37 mouse cellular contexts compared by ENCODE assay signal in genomic region chr3:132677494-132677893, GRCm38 (mm10). TPM values are rescaled to one million over a fixed set of nuclear protein-coding genes. Genes with fewer than 3 reads are reported as not detected.
"Had no signal": no experiment of that assay in that cellular context is flagged by ENCODE, and none has a peak within 500 bp of the region (broad histone marks: within the 10 kb centered on the region; RNA-seq: fewer than 3 reads in every experiment).

No protein-coding gene starts in this region.

- DNase-seq: forebrain, postnatal 0 days; gastrocnemius, postnatal 14 days; gastrocnemius, postnatal 36 days; heart, adult 11 months; heart, adult 2 months; heart, postnatal 14 days; heart, postnatal 36 days; kidney, adult 2 months; kidney, adult 9 months; kidney, postnatal 14 days; kidney, postnatal 36 days; layer of hippocampus, postnatal 36 days; left cerebral cortex, postnatal 4 days; liver; liver, embryonic 13.5 days had no signal

- H3K9me3 ChIP-seq: heart, embryonic 13.5 days; heart, embryonic 15.5 days; hindbrain, embryonic 13.5 days; hindbrain, embryonic 15.5 days; kidney, embryonic 15.5 days; limb, embryonic 12.5 days; liver, embryonic 13.5 days had no signal

- ATAC-seq: forebrain, postnatal 0 days; hindbrain, postnatal 0 days had no signal

- H3K27me3 ChIP-seq: heart, embryonic 13.5 days; heart, embryonic 15.5 days; hindbrain, embryonic 13.5 days; hindbrain, embryonic 15.5 days; kidney, embryonic 15.5 days; limb, embryonic 12.5 days; liver, embryonic 13.5 days had no signal

- H3K9ac ChIP-seq: forebrain, postnatal 0 days; heart, embryonic 13.5 days; heart, embryonic 15.5 days; hindbrain, embryonic 13.5 days; hindbrain, embryonic 15.5 days; kidney, embryonic 15.5 days; limb, embryonic 12.5 days; liver, embryonic 13.5 days had no signal

- H3K27ac ChIP-seq: heart, adult 2 months; heart, embryonic 13.5 days; heart, embryonic 15.5 days; hindbrain, embryonic 13.5 days; hindbrain, embryonic 15.5 days; hindbrain, postnatal 0 days; kidney, embryonic 15.5 days; kidney, postnatal 0 days; limb, embryonic 12.5 days; liver, embryonic 13.5 days had no signal

- H3K4me2 ChIP-seq: heart, embryonic 11.5 days; heart, embryonic 13.5 days; heart, embryonic 15.5 days; hindbrain, embryonic 13.5 days; hindbrain, embryonic 15.5 days; kidney, embryonic 15.5 days; limb, embryonic 12.5 days; liver, embryonic 13.5 days had no signal

- H3K4me3 ChIP-seq: heart, adult 2 months; heart, embryonic 13.5 days; heart, embryonic 15.5 days; hindbrain, embryonic 13.5 days; hindbrain, embryonic 15.5 days; kidney, embryonic 15.5 days; limb, embryonic 12.5 days; liver, embryonic 13.5 days had no signal

RNA-seq across cellular contexts. Expression of gene Gimd1, which starts 47.9 kb away (rescaled TPM):
- total RNA-seq: forebrain, postnatal 0 days; gastrocnemius, adult 18-20 months; gastrocnemius, adult 8-10 months; gastrocnemius, postnatal 14 days; gastrocnemius, postnatal 36 days; heart, adult 2 months; heart, postnatal 14 days; heart, postnatal 36 days; hematopoietic stem cell, adult 5-6 weeks; hindbrain, postnatal 0 days; layer of hippocampus, adult 18-20 months; layer of hippocampus, postnatal 10 days; layer of hippocampus, postnatal 36 days; left cerebral cortex, adult 18-20 months; left cerebral cortex, adult 8-10 months; left cerebral cortex, postnatal 10 days; left cerebral cortex, postnatal 25 days; left cerebral cortex, postnatal 4 days had no signal
- polyA plus RNA-seq: forebrain, postnatal 0 days; gonadal fat pad, adult 2 months; heart, adult 2 months; heart, embryonic 13.5 days; heart, embryonic 15.5 days; heart, postnatal 0 days; hindbrain, embryonic 11.5 days; hindbrain, embryonic 13.5 days; hindbrain, embryonic 15.5 days; hindbrain, postnatal 0 days; kidney, adult 2 months; limb, embryonic 12.5 days; limb, embryonic 14.5 days had no signal
